Mouse (Mus musculus): Measurements from ENCODE around the gene Olfr800. TPM values are rescaled to one million over a fixed set of nuclear protein-coding genes. Genes with fewer than 3 reads are reported as not detected.

Olfr800 gene
- not detected in 2 replicates for polyA plus RNA-seq (2014; fragmentation: Nextera tagmentation; extraction: Ambion mirVana)

GRCm38 (mm10) chr10:129657394-129657793 is at the start of gene Olfr800:
Gene Olfr800, plus strand, starts transcription at chr10:129657694.
- Histone ChIP-seq H3K9ac (ENCODE audit: low read length) (no peak within 1 kb of the TSS), H3K4me2 (ENCODE audit: low read depth, low read length, severe bottlenecking) (no peak within 1 kb of the TSS), H3K4me1 (replicated peaks; ENCODE audit: control insufficient read depth, insufficient read depth, low read length) (no peaks in the 10 kb centered on the region), H3K36me3 (ENCODE audit: control insufficient read depth, insufficient read depth, low read length) (no peaks in the 10 kb centered on the region), H3K27me3 (ENCODE audit: control insufficient read depth, insufficient read depth, low read length) (no peaks in the 10 kb centered on the region), H3K4me3 (ENCODE audit: low read depth, low read length) (no peak within 1 kb of the TSS), H3K27ac (ENCODE audit: low read depth, low read length) (no peak within 1 kb of the TSS), H3K9me3 (ENCODE audit: control insufficient read depth, low read length) (no peaks in the 10 kb centered on the region)
- ATAC-seq (replicated peaks; ENCODE audit: low FRiP score) (no peak), DNase-seq (ENCODE audit: low spot score) (no peak)

- WGBS: 98% methylated on average over 1 of the region's 1 CpGs
- Histone ChIP-seq H3K4me2 (ENCODE audit: low read depth, low read length, severe bottlenecking) (no peak within 1 kb of the TSS), H3K9ac (ENCODE audit: low read length) (no peak within 1 kb of the TSS), H3K4me3 (ENCODE audit: low read depth, low read length) (no peak within 1 kb of the TSS), H3K27me3 (ENCODE audit: control insufficient read depth, insufficient read depth, low read length) (no peaks in the 10 kb centered on the region), H3K9me3 (ENCODE audit: control insufficient read depth, low read length) (no peaks in the 10 kb centered on the region), H3K27ac (ENCODE audit: low read depth, low read length) (no peak within 1 kb of the TSS), H3K4me1 (replicated peaks; ENCODE audit: control insufficient read depth, insufficient read depth, low read length) (no peaks in the 10 kb centered on the region), H3K36me3 (ENCODE audit: control insufficient read depth, insufficient read depth, low read length) (no peaks in the 10 kb centered on the region)
- DNase-seq (ENCODE audit: low spot score): no peak
- no peak for ATAC-seq (replicated peaks; ENCODE audit: low FRiP score)
Measured at GRCm38 (mm10) chr10:129612470-129612869, 45.0 kb upstream of the Olfr800 start, which contains the start of gene Olfr796. Gene Olfr796, minus strand, starts transcription at chr10:129612570.

- Histone ChIP-seq H3K27ac (ENCODE audit: low read depth, low read length) (no peak overlapping the region), H3K4me3 (ENCODE audit: low read depth, low read length) (no peak overlapping the region), H3K4me1 (replicated peaks; ENCODE audit: control insufficient read depth, insufficient read depth, low read length) (no peaks in the 10 kb centered on the region), H3K27me3 (ENCODE audit: control insufficient read depth, insufficient read depth, low read length) (no peaks in the 10 kb centered on the region), H3K4me2 (ENCODE audit: low read depth, low read length, severe bottlenecking) (no peak overlapping the region), H3K9me3 (ENCODE audit: control insufficient read depth, low read length) (no peaks in the 10 kb centered on the region), H3K9ac (ENCODE audit: low read length) (no peak overlapping the region), H3K36me3 (ENCODE audit: control insufficient read depth, insufficient read depth, low read length) (no peaks in the 10 kb centered on the region)
- DNase-seq (ENCODE audit: low spot score): no peak
- ATAC-seq (replicated peaks; ENCODE audit: low FRiP score): peak; percentile 65
- 20% methylated on average over 1 of the region's 1 CpGs for WGBS
Measured at GRCm38 (mm10) chr10:129621724-129622123, 35.8 kb upstream of the Olfr800 start.

GRCm38 (mm10) chr10:129623251-129623650 is 34.2 kb upstream of the Olfr800 start:
- Histone ChIP-seq H3K9me3 (ENCODE audit: control insufficient read depth, low read length) (no peaks in the 10 kb centered on the region), H3K4me1 (replicated peaks; ENCODE audit: control insufficient read depth, insufficient read depth, low read length) (no peaks in the 10 kb centered on the region), H3K36me3 (ENCODE audit: control insufficient read depth, insufficient read depth, low read length) (no peaks in the 10 kb centered on the region), H3K9ac (ENCODE audit: low read length) (no peak overlapping the region), H3K4me3 (ENCODE audit: low read depth, low read length) (no peak overlapping the region), H3K4me2 (ENCODE audit: low read depth, low read length, severe bottlenecking) (no peak overlapping the region), H3K27ac (ENCODE audit: low read depth, low read length) (no peak overlapping the region), H3K27me3 (ENCODE audit: control insufficient read depth, insufficient read depth, low read length) (no peaks in the 10 kb centered on the region)
- ATAC-seq (replicated peaks; ENCODE audit: low FRiP score) (no peak), DNase-seq (ENCODE audit: low spot score) (no peak)

GRCm38 (mm10) chr10:129627834-129628233 is 29.7 kb upstream of the Olfr800 start, which contains the start of gene Olfr798:
Gene Olfr798, minus strand, starts transcription at chr10:129627934.
- no peak for DNase-seq (ENCODE audit: low spot score)
- Histone ChIP-seq H3K27me3 (ENCODE audit: control insufficient read depth, insufficient read depth, low read length) (no peaks in the 10 kb centered on the region), H3K27ac (ENCODE audit: low read depth, low read length) (no peak within 1 kb of the TSS), H3K9me3 (ENCODE audit: control insufficient read depth, low read length) (no peaks in the 10 kb centered on the region), H3K4me2 (ENCODE audit: low read depth, low read length, severe bottlenecking) (no peak within 1 kb of the TSS), H3K9ac (ENCODE audit: low read length) (no peak within 1 kb of the TSS), H3K4me3 (ENCODE audit: low read depth, low read length) (no peak within 1 kb of the TSS), H3K36me3 (ENCODE audit: control insufficient read depth, insufficient read depth, low read length) (no peaks in the 10 kb centered on the region), H3K4me1 (replicated peaks; ENCODE audit: control insufficient read depth, insufficient read depth, low read length) (no peaks in the 10 kb centered on the region)
- WGBS: 90% methylated on average over 1 of the region's 1 CpGs
- ATAC-seq (replicated peaks; ENCODE audit: low FRiP score): no peak

GRCm38 (mm10) chr10:129637184-129637583 is 20.3 kb upstream of the Olfr800 start, which contains the start of gene Olfr799:
Gene Olfr799, plus strand, starts transcription at chr10:129637484.
- no peaks in the 10 kb centered on the region for H3K36me3 ChIP-seq (ENCODE audit: control insufficient read depth, insufficient read depth, low read length)
- no peak within 1 kb of the TSS for H3K9ac ChIP-seq (ENCODE audit: low read length)
- DNase-seq (ENCODE audit: low spot score) (no peak), ATAC-seq (replicated peaks; ENCODE audit: low FRiP score) (no peak)
- no peaks in the 10 kb centered on the region for H3K4me1 ChIP-seq (replicated peaks; ENCODE audit: control insufficient read depth, insufficient read depth, low read length)
- no peak within 1 kb of the TSS for H3K4me2 ChIP-seq (ENCODE audit: low read depth, low read length, severe bottlenecking)
- no peaks in the 10 kb centered on the region for H3K9me3 ChIP-seq (ENCODE audit: control insufficient read depth, low read length)
- 39% methylated on average over 1 of the region's 1 CpGs for WGBS
- H3K4me3 ChIP-seq (ENCODE audit: low read depth, low read length): no peak within 1 kb of the TSS
- no peaks in the 10 kb centered on the region for H3K27me3 ChIP-seq (ENCODE audit: control insufficient read depth, insufficient read depth, low read length)
- H3K27ac ChIP-seq (ENCODE audit: low read depth, low read length): no peak within 1 kb of the TSS

- ATAC-seq (replicated peaks; ENCODE audit: low FRiP score): no peak
- Histone ChIP-seq H3K9me3 (ENCODE audit: control insufficient read depth, low read length) (no peaks in the 10 kb centered on the region), H3K27me3 (ENCODE audit: control insufficient read depth, insufficient read depth, low read length) (no peaks in the 10 kb centered on the region), H3K36me3 (ENCODE audit: control insufficient read depth, insufficient read depth, low read length) (no peaks in the 10 kb centered on the region), H3K4me3 (ENCODE audit: low read depth, low read length) (no peak overlapping the region), H3K4me1 (replicated peaks; ENCODE audit: control insufficient read depth, insufficient read depth, low read length) (no peaks in the 10 kb centered on the region), H3K4me2 (ENCODE audit: low read depth, low read length, severe bottlenecking) (no peak overlapping the region), H3K9ac (ENCODE audit: low read length) (no peak overlapping the region), H3K27ac (ENCODE audit: low read depth, low read length) (no peak overlapping the region)
- 89% methylated on average over 1 of the region's 1 CpGs for WGBS
- DNase-seq (ENCODE audit: low spot score): no peak
Measured at GRCm38 (mm10) chr10:129651763-129652162, 5.7 kb upstream of the Olfr800 start.

GRCm38 (mm10) chr10:129673765-129674164 is 16.3 kb downstream of the Olfr800 start, which contains the start of gene Olfr801:
Gene Olfr801, minus strand, starts transcription at chr10:129673865.
- Histone ChIP-seq H3K36me3 (ENCODE audit: control insufficient read depth, insufficient read depth, low read length) (no peaks in the 10 kb centered on the region), H3K27ac (ENCODE audit: low read depth, low read length) (no peak within 1 kb of the TSS), H3K27me3 (ENCODE audit: control insufficient read depth, insufficient read depth, low read length) (no peaks in the 10 kb centered on the region), H3K9me3 (ENCODE audit: control insufficient read depth, low read length) (no peaks in the 10 kb centered on the region), H3K4me2 (ENCODE audit: low read depth, low read length, severe bottlenecking) (no peak within 1 kb of the TSS), H3K4me1 (replicated peaks; ENCODE audit: control insufficient read depth, insufficient read depth, low read length) (no peaks in the 10 kb centered on the region), H3K4me3 (ENCODE audit: low read depth, low read length) (no peak within 1 kb of the TSS), H3K9ac (ENCODE audit: low read length) (no peak within 1 kb of the TSS)
- ATAC-seq (replicated peaks; ENCODE audit: low FRiP score) (no peak), DNase-seq (ENCODE audit: low spot score) (no peak)
- WGBS: 89% methylated on average over 1 of the region's 1 CpGs

GRCm38 (mm10) chr10:129688069-129688468 is 30.6 kb downstream of the Olfr800 start, which contains the start of gene Olfr802:
Gene Olfr802, minus strand, starts transcription at chr10:129688169.
- no peaks in the 10 kb centered on the region for H3K9me3 ChIP-seq (ENCODE audit: control insufficient read depth, low read length)
- ATAC-seq (replicated peaks; ENCODE audit: low FRiP score) (no peak), DNase-seq (ENCODE audit: low spot score) (no peak)
- 67% methylated on average over 1 of the region's 1 CpGs for WGBS
- no peaks in the 10 kb centered on the region for H3K27me3 ChIP-seq (ENCODE audit: control insufficient read depth, insufficient read depth, low read length)
- H3K4me3 ChIP-seq (ENCODE audit: low read depth, low read length): no peak within 1 kb of the TSS
- H3K9ac ChIP-seq (ENCODE audit: low read length): no peak within 1 kb of the TSS
- no peaks in the 10 kb centered on the region for H3K36me3 ChIP-seq (ENCODE audit: control insufficient read depth, insufficient read depth, low read length)
- no peaks in the 10 kb centered on the region for H3K4me1 ChIP-seq (replicated peaks; ENCODE audit: control insufficient read depth, insufficient read depth, low read length)
- H3K27ac ChIP-seq (ENCODE audit: low read depth, low read length): no peak within 1 kb of the TSS
- no peak within 1 kb of the TSS for H3K4me2 ChIP-seq (ENCODE audit: low read depth, low read length, severe bottlenecking)
